Mouse (Mus musculus) limb, embryonic 15.5 days (tissue): ENCODE results near the gene Ndst2. TPM values are rescaled to one million over a fixed set of nuclear protein-coding genes. Genes with fewer than 3 reads are reported as not detected.

Experiments
- ATAC-seq: fragments of 200-750 bp; cut with Nextera tagmentation; 2 replicates; pipeline ENCODE4 v1.8.0; 2017; ENCODE audit warnings: low read depth, moderate TSS enrichment; ENCODE audit not compliant: insufficient number of reproducible peaks, low FRiP score, low TSS enrichment
- H3K27ac ChIP-seq: fragments of 300-500 bp; sonication (generic); 2 replicates; pipeline ENCODE4 v1.5.1; 2015; ENCODE audit warnings: moderate library complexity, mild to moderate bottlenecking, inconsistent platforms
- H3K27me3 ChIP-seq: fragments of 300-500 bp; sonication (generic); 2 replicates; pipeline ENCODE4 v1.6.1; 2015; ENCODE audit warnings: inconsistent platforms
- H3K36me3 ChIP-seq: fragments of 300-500 bp; sonication (generic); 2 replicates; pipeline ENCODE4 v1.6.1; 2015; ENCODE audit warnings: inconsistent platforms
- H3K4me1 ChIP-seq: fragments of 300-500 bp; sonication (generic); 2 replicates; pipeline ENCODE4 v1.6.1; 2015; ENCODE audit warnings: inconsistent platforms
- H3K4me2 ChIP-seq: fragments of 300-500 bp; sonication (generic); 2 replicates; pipeline ENCODE4 v1.6.1; 2015; ENCODE audit warnings: mild to moderate bottlenecking, inconsistent platforms
- H3K4me3 ChIP-seq: fragments of 300-500 bp; sonication (generic); 2 replicates; pipeline ENCODE4 v1.5.1; 2015; ENCODE audit warnings: mild to moderate bottlenecking, inconsistent platforms
- H3K9ac ChIP-seq: fragments of 300-500 bp; sonication (generic); 2 replicates; pipeline ENCODE4 v1.6.1; 2015; ENCODE audit warnings: inconsistent platforms
- H3K9me3 ChIP-seq: fragments of 300-500 bp; sonication (generic); 2 replicates; pipeline ENCODE4 v1.6.1; 2016; ENCODE audit warnings: inconsistent platforms
- WGBS: fragments of 180-500 bp; shearing (Covaris S2); methylation state at CpG from one replicate; pipeline ENCODE4 v1.1.7; 2015; 5-methylcytosine and 5-hydroxymethylcytosine counted together
- polyA plus RNA-seq: library from polyadenylated mRNA; unstranded; fragments of >200 nt; fragmentation: Nextera tagmentation; extraction: Ambion mirVana; gene quantifications from 2 replicates; pipeline ENCODE4 v1.2.1, GENCODE M21; 2015

The Ndst2 gene
- polyA plus RNA-seq, 1 experiment from 2014 or later = 33.7 TPM

DNA sequence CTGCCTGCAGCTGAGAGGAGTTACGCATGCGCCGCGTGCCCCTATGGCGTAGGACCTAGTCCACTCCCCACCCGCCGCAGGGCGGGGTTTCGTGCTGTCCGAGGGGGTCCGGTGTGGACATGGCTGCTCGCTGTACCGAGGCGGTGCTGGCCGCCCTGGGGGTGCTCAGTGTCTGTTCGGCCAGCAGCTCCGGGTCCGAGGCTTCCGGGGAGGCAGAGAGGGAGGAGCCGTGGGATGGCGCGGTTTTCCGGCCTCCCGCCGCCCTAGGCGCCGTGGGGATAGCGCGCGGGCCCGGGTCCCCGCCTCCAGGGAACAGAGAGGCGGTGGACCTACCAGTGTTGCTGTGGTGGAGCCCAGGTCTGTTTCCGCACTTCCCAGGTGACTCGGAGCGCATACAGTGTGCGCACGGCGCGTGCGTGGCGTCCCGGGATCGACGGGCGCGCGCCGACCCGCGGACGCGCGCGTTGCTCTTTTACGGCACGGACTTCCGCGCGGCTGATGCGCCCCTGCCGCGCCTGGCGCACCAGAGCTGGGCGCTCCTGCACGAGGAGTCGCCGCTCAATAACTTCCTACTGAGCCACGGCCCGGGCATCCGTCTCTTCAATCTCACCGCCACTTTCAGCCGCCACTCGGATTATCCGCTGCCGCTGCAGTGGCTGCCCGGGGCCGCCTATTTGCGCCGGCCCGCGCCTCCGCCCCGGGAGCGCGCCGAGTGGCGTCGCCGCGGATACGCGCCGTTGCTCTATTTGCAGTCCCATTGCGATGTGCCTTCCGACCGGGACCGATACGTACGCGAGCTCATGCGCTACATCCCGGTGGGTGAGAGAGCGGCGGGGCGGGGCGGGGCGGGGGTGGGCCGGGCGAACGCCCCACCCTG, 39.2 kb downstream of the Ndst2 start, which contains the start of gene Fut11:
TSS of gene Fut11 (plus strand) at position 85 of the 877 bp plus-strand sequence.
- Histone ChIP-seq H3K27ac (peak within 1 kb of the TSS; percentile 98), H3K4me3 (peak within 1 kb of the TSS; percentile 96), H3K4me2 (peak within 1 kb of the TSS; percentile 69), H3K9me3 (no peaks in the 10 kb centered on the region), H3K27me3 (no peaks in the 10 kb centered on the region), H3K36me3 (peaks cover 53% of the 10 kb centered on the region), H3K9ac (peak within 1 kb of the TSS; percentile 98), H3K4me1 (peaks cover 36% of the 10 kb centered on the region)
- ATAC-seq = peak; percentile 87
- under 1% methylated on average over 111 of the region's 111 CpGs for WGBS

DNA sequence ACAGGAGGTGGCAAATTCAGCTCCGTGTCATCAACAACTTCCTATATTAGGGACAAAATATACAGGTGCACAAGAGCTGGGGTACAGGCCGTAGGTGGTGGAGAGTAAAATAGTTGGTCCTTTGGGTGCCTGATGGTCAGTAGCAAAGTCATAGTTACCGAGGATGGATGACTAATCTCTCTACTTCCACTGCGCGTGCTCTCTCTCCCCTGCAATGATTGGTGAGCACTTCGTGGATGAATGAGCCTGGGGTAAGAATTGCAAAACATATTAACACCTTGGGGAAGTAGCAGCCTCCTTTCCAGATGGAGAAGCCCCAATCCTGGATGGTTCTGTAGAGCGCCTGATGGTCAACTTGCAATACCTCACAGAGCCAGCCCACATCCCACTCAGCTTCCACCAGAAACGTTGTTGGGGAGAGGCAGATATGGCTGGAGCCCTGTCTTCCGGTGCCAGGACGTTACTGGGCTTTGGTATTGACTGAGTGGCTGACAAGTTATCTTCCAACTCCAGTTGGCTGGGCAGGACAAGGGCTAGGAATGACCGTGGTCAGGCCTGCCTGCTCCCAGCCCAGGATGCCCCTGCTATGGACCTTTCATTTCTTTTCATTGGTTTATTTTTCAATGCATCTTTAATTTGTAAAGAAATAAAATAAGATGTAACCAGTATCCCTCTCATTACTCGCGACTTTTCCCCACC, 40.0 kb downstream of the Ndst2 start:
- 0 out of 2 replicates have a peak, but pooled peaks have one; percentile 22 for ATAC-seq
- peaks cover 33% of the 10 kb centered on the region for H3K4me1 ChIP-seq
- H3K27me3 ChIP-seq = no peaks in the 10 kb centered on the region
- H3K9ac ChIP-seq = 0 out of 2 replicates have a peak overlapping the region, but pooled peaks have one; percentile 98
- H3K9me3 ChIP-seq = no peaks in the 10 kb centered on the region
- H3K4me2 ChIP-seq = peak overlapping the region; percentile 69
- H3K36me3 ChIP-seq = peaks cover 61% of the 10 kb centered on the region
- peak overlapping the region; percentile 30; the same call in 1 of the 2 replicates for H3K27ac ChIP-seq
- H3K4me3 ChIP-seq = peak overlapping the region; percentile 96
- WGBS = 50% methylated on average over 13 of the region's 13 CpGs

DNA sequence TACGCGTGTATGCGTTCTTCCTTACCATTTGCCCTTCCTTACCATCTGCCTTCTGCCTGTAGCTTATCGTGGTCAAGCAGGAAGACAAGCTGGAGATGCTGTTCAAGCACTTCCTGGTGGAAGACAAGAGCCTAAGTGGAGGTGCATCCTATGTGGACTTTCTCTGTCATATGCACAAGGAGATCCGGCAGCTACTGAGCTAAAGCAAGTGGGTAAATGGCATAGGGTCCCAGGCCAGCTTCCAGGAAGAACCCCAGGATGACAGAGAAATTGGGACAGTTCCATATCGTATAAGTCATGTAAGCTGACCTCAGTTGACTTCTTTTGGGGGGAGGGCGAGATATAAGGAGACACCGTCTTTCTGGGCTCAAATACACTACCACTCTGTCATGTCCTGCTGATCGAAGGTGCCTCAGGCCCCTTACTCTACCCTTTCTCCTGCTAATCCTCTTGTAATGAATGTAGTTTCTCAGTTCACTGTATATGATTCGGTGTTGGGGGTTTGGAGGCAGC, 40.7 kb downstream of the Ndst2 start:
- Histone ChIP-seq H3K9ac (no peak overlapping the region), H3K36me3 (peaks cover 62% of the 10 kb centered on the region), H3K4me1 (peaks cover 30% of the 10 kb centered on the region), H3K4me3 (no peak overlapping the region), H3K27me3 (no peaks in the 10 kb centered on the region), H3K27ac (0 out of 2 replicates have a peak overlapping the region, but pooled peaks have one; percentile 30), H3K4me2 (no peak overlapping the region), H3K9me3 (no peaks in the 10 kb centered on the region)
- 95% methylated on average over 10 of the region's 10 CpGs for WGBS
- ATAC-seq = no peak

DNA sequence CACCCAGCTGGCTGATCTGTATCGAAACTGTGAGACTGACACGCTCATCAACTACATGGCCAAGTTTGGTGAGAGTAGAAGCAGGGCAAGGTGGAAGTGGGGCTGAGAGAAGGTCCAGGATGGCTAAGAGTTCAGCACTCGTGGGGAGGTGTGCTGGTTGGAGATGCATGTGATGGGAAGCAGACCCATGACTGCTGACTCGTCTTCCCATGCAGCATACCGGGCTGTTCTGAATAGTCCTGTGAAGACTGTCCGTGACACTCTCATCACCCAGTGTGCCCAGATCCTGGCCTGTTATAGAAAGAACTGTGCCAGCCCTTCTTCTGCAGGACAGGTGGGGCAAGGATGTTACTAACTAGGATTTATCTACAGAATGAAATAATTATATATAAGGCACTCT, 42.6 kb downstream of the Ndst2 start:
- no peak overlapping the region for H3K4me3 ChIP-seq
- no peak overlapping the region for H3K9ac ChIP-seq
- peaks cover 18% of the 10 kb centered on the region for H3K4me1 ChIP-seq
- no peaks in the 10 kb centered on the region for H3K27me3 ChIP-seq
- no peak overlapping the region for H3K27ac ChIP-seq
- no peaks in the 10 kb centered on the region for H3K9me3 ChIP-seq
- 90% methylated on average over 6 of the region's 6 CpGs for WGBS
- H3K4me2 ChIP-seq = no peak overlapping the region
- H3K36me3 ChIP-seq = peaks cover 74% of the 10 kb centered on the region
- no peak for ATAC-seq

DNA sequence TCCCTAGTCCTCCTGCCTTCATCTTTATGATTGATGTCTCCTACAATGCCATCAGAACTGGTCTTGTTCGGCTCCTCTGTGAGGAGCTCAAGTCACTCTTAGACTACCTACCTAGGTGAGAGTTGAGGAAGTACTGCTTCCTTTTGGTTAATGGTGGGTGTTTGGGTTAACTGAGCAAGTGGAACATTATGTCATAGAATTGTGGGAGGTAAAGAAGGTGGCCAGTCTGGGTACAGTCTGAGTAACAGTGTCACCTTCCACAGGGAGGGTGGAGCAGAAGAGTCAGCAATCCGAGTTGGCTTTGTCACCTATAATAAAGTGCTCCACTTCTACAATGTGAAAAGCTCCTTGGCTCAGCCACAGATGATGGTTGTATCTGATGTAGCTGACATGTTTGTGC, 45.4 kb downstream of the Ndst2 start:
- no peak for ATAC-seq
- no peak overlapping the region for H3K4me3 ChIP-seq
- H3K27me3 ChIP-seq = no peaks in the 10 kb centered on the region
- H3K9me3 ChIP-seq = no peaks in the 10 kb centered on the region
- no peak overlapping the region for H3K9ac ChIP-seq
- H3K4me2 ChIP-seq = no peak overlapping the region
- H3K4me1 ChIP-seq = 0 out of 2 replicates have a peak, but pooled peaks cover 2% of the 10 kb centered on the region
- peaks cover 98% of the 10 kb centered on the region for H3K36me3 ChIP-seq
- H3K27ac ChIP-seq = no peak overlapping the region
- 85% methylated on average over 2 of the region's 2 CpGs for WGBS

DNA sequence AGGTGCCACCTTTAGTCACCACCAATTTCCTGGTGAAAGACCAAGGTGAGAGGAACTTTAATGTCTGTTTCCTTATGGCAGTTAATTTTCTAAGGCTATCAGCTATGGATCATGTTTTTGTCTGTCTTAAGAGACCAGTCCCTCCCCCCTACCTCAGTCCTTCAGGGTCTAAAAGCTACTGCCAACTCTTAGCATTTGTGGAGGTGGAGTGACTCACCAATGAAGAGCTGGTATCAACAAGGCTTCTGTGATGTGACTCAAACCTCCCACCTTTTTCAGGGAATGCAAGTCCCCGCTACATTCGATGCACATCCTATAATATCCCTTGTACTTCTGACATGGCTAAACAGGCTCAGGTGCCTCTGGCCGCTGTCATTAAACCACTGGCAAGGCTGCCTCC, 47.8 kb downstream of the Ndst2 start:
- WGBS = 97% methylated on average over 3 of the region's 3 CpGs
- H3K4me3 ChIP-seq = no peak overlapping the region
- no peak overlapping the region for H3K27ac ChIP-seq
- no peaks in the 10 kb centered on the region for H3K27me3 ChIP-seq
- ATAC-seq = no peak
- peaks cover 97% of the 10 kb centered on the region for H3K36me3 ChIP-seq
- H3K9me3 ChIP-seq = no peaks in the 10 kb centered on the region
- H3K4me2 ChIP-seq = no peak overlapping the region
- no peaks in the 10 kb centered on the region for H3K4me1 ChIP-seq
- H3K9ac ChIP-seq = no peak overlapping the region

DNA sequence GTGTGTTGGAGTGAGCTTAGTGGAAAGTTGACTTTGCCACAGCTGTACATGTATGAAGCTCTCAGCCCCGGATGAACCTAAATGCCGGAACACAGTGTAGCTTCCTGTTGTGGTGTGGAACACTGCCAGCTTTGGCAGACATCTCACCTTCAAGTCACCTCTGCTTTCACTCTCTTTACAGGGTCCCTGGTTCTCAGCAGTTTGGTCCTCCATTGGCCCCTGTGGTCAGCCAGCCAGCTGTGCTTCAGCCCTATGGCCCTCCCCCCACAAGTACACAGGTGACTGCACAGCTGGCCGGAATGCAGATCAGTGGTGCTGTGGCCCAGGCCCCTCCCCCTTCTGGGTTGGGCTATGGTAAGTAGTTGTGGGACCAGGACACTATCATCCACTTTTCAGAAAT, 51.9 kb downstream of the Ndst2 start:
- Histone ChIP-seq H3K36me3 (peaks cover 99% of the 10 kb centered on the region), H3K4me3 (no peak overlapping the region), H3K4me1 (no peaks in the 10 kb centered on the region), H3K4me2 (no peak overlapping the region), H3K27me3 (no peaks in the 10 kb centered on the region), H3K9me3 (no peaks in the 10 kb centered on the region), H3K27ac (no peak overlapping the region), H3K9ac (no peak overlapping the region)
- ATAC-seq = no peak
- WGBS = 61% methylated on average over 3 of the region's 3 CpGs

DNA sequence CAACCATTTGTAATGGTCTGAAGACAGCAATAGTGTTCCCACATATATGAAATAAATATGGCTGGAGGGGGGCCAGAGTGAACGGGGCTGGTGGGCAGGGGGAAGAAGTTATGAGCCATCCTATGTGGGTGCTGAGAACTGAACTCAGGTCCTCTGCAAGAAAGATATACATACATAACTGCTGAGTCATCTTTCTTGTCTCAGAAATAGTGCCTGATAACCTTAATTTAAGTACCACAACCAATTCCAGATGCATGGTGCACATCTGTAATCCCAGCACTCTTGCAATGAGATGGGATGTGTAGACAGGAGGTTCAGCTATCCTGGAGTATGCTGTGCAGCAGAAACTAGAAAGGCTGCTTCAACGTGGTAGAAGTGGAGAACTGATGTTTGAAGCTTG, 52.6 kb downstream of the Ndst2 start:
- ATAC-seq = no peak
- 90% methylated on average over 2 of the region's 2 CpGs for WGBS
- no peaks in the 10 kb centered on the region for H3K27me3 ChIP-seq

DNA sequence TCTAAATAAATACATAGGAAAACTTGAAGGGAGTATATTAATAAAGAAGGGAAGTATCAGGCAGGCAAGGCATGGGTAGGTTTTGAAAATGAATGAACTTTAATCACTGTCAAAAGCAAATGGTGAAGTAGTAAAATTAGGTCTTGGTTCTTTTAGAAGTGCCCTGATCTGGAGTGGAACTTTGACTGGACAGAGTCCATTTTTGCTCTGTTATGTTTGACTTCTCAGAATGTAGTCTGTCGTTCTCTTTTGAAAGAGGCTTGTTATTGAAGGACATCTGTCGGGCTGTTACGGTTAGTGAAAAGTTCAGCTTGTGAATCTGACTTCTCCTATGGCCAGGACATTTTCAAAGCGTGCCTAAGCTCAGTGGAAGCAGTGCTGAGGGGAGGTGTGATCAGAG, 56.5 kb downstream of the Ndst2 start:
- no peaks in the 10 kb centered on the region for H3K9me3 ChIP-seq
- no peak overlapping the region for H3K4me3 ChIP-seq
- H3K27ac ChIP-seq = no peak overlapping the region
- no peak overlapping the region for H3K4me2 ChIP-seq
- no peak for ATAC-seq
- H3K27me3 ChIP-seq = no peaks in the 10 kb centered on the region
- 94% methylated on average over 4 of the region's 4 CpGs for WGBS
- peaks cover 69% of the 10 kb centered on the region for H3K36me3 ChIP-seq
- H3K9ac ChIP-seq = no peak overlapping the region
- peaks cover 9% of the 10 kb centered on the region for H3K4me1 ChIP-seq

More for the DNA sequence above, 52.6 kb downstream of the Ndst2 start:
- Histone ChIP-seq H3K4me1 (no peaks in the 10 kb centered on the region; the same call in 1 of the 2 replicates), H3K4me2 (no peak overlapping the region), H3K9me3 (no peaks in the 10 kb centered on the region), H3K36me3 (peaks cover 98% of the 10 kb centered on the region), H3K4me3 (no peak overlapping the region), H3K27ac (no peak overlapping the region), H3K9ac (no peak overlapping the region)

DNA sequence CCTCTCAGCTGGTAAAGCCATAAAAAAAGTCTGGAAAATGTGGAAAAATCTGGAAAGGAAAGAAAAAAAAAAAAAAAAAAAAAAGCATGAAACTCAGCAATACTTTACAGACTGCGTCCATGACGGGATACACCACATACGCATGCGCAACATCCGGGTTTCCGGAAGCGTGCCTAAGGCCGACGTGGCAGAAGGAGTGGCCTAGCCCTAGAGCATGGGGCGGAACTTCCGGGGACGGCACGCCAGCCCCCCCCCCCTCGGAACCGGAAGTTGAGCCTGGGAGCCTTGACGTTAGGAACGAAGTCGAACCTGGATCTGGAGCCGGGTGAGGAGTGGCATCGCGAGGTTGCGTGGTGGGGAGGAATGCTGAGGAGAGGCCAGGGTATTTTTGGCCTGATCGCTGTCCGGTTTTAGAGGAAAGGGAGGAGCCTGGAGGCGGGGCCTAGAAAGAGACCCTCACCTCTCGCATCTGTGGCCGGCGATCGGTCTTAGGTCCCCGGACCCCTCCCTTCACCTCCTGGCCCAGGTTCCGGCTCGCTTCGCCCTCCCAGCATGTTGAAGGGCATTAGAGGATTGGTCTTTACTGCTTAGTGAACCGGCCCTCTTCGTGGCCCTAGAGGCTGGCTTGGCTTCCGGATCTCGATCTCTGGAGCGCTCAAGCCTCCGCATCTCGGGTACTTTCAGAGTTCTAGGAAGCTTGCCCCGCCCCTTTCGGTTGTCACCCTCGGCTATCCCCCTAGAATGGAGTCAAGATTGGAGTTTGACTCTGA, 60.1 kb downstream of the Ndst2 start, which contains the start of gene Sec24c:
TSS of gene Sec24c (plus strand) at position 245 of the 770 bp plus-strand sequence.
- Histone ChIP-seq H3K27me3 (no peaks in the 10 kb centered on the region), H3K36me3 (peaks cover 33% of the 10 kb centered on the region), H3K9ac (peak within 1 kb of the TSS; percentile 75), H3K9me3 (no peaks in the 10 kb centered on the region), H3K27ac (peak within 1 kb of the TSS; percentile 97), H3K4me3 (peak within 1 kb of the TSS; percentile 82), H3K4me2 (peak within 1 kb of the TSS; percentile 59), H3K4me1 (peaks cover 9% of the 10 kb centered on the region)
- under 1% methylated on average over 43 of the region's 43 CpGs for WGBS
- ATAC-seq = peak; percentile 95

DNA sequence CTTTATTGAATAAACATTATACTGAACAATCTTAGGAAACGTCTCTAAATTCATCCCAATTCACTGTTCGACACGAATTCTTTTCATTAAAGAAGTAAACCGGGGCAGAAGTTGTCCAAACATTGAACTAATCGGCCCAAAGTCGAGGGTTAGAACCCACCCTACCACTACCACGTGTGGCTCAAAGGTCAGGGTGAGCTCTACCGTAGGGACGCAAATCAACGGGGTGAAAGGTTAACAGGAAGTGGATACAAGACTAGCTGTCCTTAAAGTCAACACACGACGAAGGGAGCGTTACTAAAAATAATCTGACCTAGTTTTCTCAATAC, 60.7 kb downstream of the Ndst2 start:
- ATAC-seq = no peak
- Histone ChIP-seq H3K36me3 (peaks cover 28% of the 10 kb centered on the region), H3K9ac (no peak overlapping the region), H3K9me3 (no peaks in the 10 kb centered on the region), H3K4me2 (peak overlapping the region; percentile 59), H3K27me3 (no peaks in the 10 kb centered on the region), H3K4me3 (peak overlapping the region; percentile 82), H3K27ac (peak overlapping the region; percentile 94), H3K4me1 (peaks cover 9% of the 10 kb centered on the region)
- 12% methylated on average over 13 of the region's 13 CpGs for WGBS
